Mouse (Mus musculus) ES-Bruce4 (cell line): Measurements from ENCODE around the gene Iqschfp. TPM values are rescaled to one million over a fixed set of nuclear protein-coding genes. Genes with fewer than 3 reads are reported as not detected.

Experiments used
- H3K27ac ChIP-seq: 2 replicates; pipeline ENCODE4 v1.5.1; 2012; ENCODE audit warnings: low read length, inconsistent platforms; ENCODE audit not compliant: insufficient read depth
- H3K27me3 ChIP-seq: 2 replicates; pipeline ENCODE4 v1.6.1; 2012; ENCODE audit warnings: mild to moderate bottlenecking, low read length, inconsistent platforms; ENCODE audit not compliant: control insufficient read depth, poor library complexity, insufficient read depth, severe bottlenecking
- H3K36me3 ChIP-seq: 2 replicates; pipeline ENCODE4 v1.6.1; 2012; ENCODE audit warnings: inconsistent platforms, mild to moderate bottlenecking, low read length, moderate library complexity; ENCODE audit not compliant: control insufficient read depth, poor library complexity, insufficient read depth, severe bottlenecking
- H3K4me1 ChIP-seq: one replicate; pipeline ENCODE4 v1.8.1; 2011; ENCODE audit warnings: low read length; ENCODE audit not compliant: control insufficient read depth, insufficient read depth
- H3K4me3 ChIP-seq: 2 replicates; pipeline ENCODE4 v1.5.1; 2011; ENCODE audit warnings: low read depth, mild to moderate bottlenecking, low read length
- H3K9ac ChIP-seq: 2 replicates; pipeline ENCODE4 v1.6.1; 2012; ENCODE audit warnings: low read depth, mild to moderate bottlenecking, inconsistent platforms; ENCODE audit not compliant: poor library complexity, severe bottlenecking
- H3K9me3 ChIP-seq: replicated peaks from 2 replicates; pipeline ENCODE4 v1.6.1; 2012; ENCODE audit warnings: mild to moderate bottlenecking, low read length, inconsistent platforms; ENCODE audit not compliant: control insufficient read depth, poor library complexity, insufficient read depth, severe bottlenecking
- CTCF ChIP-seq: IDR thresholded peaks from one replicate; pipeline ENCODE4 v1.8.1; 2011; ENCODE audit warnings: low read depth, low read length
- EP300 ChIP-seq: IDR thresholded peaks from 2 replicates; pipeline ENCODE4 v1.6.1; 2011; ENCODE audit warnings: low read depth, low read length; ENCODE audit not compliant: insufficient read depth
- POLR2A ChIP-seq: IDR thresholded peaks from one replicate; pipeline ENCODE4 v1.8.1; 2011; ENCODE audit warnings: low read length; ENCODE audit not compliant: insufficient read depth
- polyA plus RNA-seq: library from polyadenylated mRNA; stranded (reverse); fragments of >200 nt; gene quantifications from 2 replicates; pipeline ENCODE4 v1.2.4, GENCODE M21; 2011; ENCODE audit warnings: low read depth; ENCODE audit not compliant: missing spikeins, insufficient read depth, insufficient read length

Gene Iqschfp
- polyA plus RNA-seq, 1 experiment, result not detected

GRCm38 (mm10) chr3:68469643-68470042, 577.6 kb downstream of the Iqschfp start:
- no peak overlapping the region for H3K9ac ChIP-seq
- no peaks in the 10 kb centered on the region for H3K9me3 ChIP-seq
- peaks cover 3% of the 10 kb centered on the region for H3K4me1 ChIP-seq
- H3K27ac ChIP-seq, result no peak overlapping the region
- TF ChIP-seq CTCF (peak; percentile 17), EP300 (no peak)
- H3K4me3 ChIP-seq, result no peak overlapping the region
- H3K36me3 ChIP-seq, result no peaks in the 10 kb centered on the region
- H3K27me3 ChIP-seq, result no peaks in the 10 kb centered on the region; the same call in 1 of the 2 replicates

- TF ChIP-seq POLR2A (no peak), CTCF (no peak), EP300 (no peak)
- Histone ChIP-seq H3K4me1 (peaks cover 3% of the 10 kb centered on the region), H3K9me3 (no peaks in the 10 kb centered on the region), H3K36me3 (no peaks in the 10 kb centered on the region), H3K9ac (no peak overlapping the region), H3K27me3 (no peaks in the 10 kb centered on the region; the same call in 1 of the 2 replicates), H3K4me3 (no peak overlapping the region), H3K27ac (no peak overlapping the region)
Observed at GRCm38 (mm10) chr3:68470061-68470460, 578.0 kb downstream of the Iqschfp start.

- Histone ChIP-seq H3K27ac (no peak overlapping the region), H3K4me1 (peaks cover 3% of the 10 kb centered on the region), H3K9ac (no peak overlapping the region), H3K4me3 (no peak overlapping the region), H3K27me3 (no peaks in the 10 kb centered on the region; the same call in 1 of the 2 replicates), H3K9me3 (no peaks in the 10 kb centered on the region), H3K36me3 (no peaks in the 10 kb centered on the region)
- TF ChIP-seq POLR2A, result no peak
- TF ChIP-seq CTCF, result no peak
- no peak for TF ChIP-seq EP300
Observed at GRCm38 (mm10) chr3:68470622-68471021, 578.6 kb downstream of the Iqschfp start.

- no peak for TF ChIP-seq EP300
- no peak for TF ChIP-seq CTCF
- no peak for TF ChIP-seq POLR2A
- peaks cover 2% of the 10 kb centered on the region for H3K4me1 ChIP-seq
- no peaks in the 10 kb centered on the region for H3K27me3 ChIP-seq
- no peaks in the 10 kb centered on the region for H3K9me3 ChIP-seq
- peak overlapping the region; percentile 49 for H3K27ac ChIP-seq
- H3K4me3 ChIP-seq, result no peak overlapping the region
- H3K9ac ChIP-seq, result no peak overlapping the region
- no peaks in the 10 kb centered on the region for H3K36me3 ChIP-seq
Observed at GRCm38 (mm10) chr3:68476336-68476735, 584.3 kb downstream of the Iqschfp start.

- no peak overlapping the region for H3K9ac ChIP-seq
- H3K4me1 ChIP-seq, result peaks cover 2% of the 10 kb centered on the region
- H3K4me3 ChIP-seq, result no peak overlapping the region
- peak overlapping the region; percentile 56 for H3K27ac ChIP-seq
- no peaks in the 10 kb centered on the region for H3K36me3 ChIP-seq
- H3K27me3 ChIP-seq, result no peaks in the 10 kb centered on the region
- no peak for TF ChIP-seq POLR2A
- no peak for TF ChIP-seq CTCF
- no peak for TF ChIP-seq EP300
- no peaks in the 10 kb centered on the region for H3K9me3 ChIP-seq
Observed at GRCm38 (mm10) chr3:68477478-68477877, 585.4 kb downstream of the Iqschfp start.

- H3K27ac ChIP-seq, result no peak overlapping the region
- TF ChIP-seq EP300 (no peak), POLR2A (no peak), CTCF (no peak)
- no peak overlapping the region for H3K4me3 ChIP-seq
- H3K36me3 ChIP-seq, result no peaks in the 10 kb centered on the region
- no peak overlapping the region for H3K9ac ChIP-seq
- H3K27me3 ChIP-seq, result no peaks in the 10 kb centered on the region
- peaks cover 2% of the 10 kb centered on the region for H3K4me1 ChIP-seq
- no peaks in the 10 kb centered on the region for H3K9me3 ChIP-seq
Observed at GRCm38 (mm10) chr3:68479266-68479665, 587.2 kb downstream of the Iqschfp start.
